Mouse (Mus musculus): ENCODE data around the gene Chn2. TPM values are rescaled to one million over a fixed set of nuclear protein-coding genes. Genes with fewer than 3 reads are reported as not detected.

The Chn2 gene
- total RNA-seq, 2 experiments from 2014 or later, result 10.7 to 11.1 TPM

DNA sequence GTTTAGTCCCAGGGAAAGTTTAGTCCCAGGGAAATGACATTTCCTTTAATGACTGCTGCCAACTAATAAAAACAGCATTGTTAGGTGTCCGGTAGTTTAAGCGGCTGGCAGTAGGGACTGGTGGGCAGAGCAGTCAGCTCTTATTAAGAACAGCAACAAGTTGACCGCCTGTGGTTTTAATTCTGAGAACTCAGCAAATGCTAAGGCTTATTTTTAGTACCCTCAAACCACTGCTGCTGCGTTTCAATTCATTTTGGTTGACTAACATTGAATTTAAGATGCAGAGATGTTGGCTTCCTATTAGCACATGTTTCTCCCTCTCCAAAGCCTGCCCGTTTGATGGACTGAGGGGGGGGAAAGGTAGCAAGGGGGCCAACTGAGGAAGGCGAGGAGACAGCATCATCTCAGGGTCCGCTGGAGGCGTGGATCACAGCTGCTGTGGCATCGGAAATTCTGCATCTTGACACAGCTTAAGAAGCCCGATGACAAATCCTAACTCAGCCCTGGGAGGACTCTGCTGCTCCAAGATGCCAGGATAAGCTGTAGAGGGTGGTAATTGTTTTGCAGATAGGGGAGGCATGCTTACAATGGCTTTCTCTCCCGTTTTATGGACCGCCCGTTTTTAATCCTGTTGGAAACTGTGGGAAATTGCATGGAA lies 2.2 kb downstream of the Chn2 start:
- no peak for DNase-seq (ENCODE audit: low spot score in 2 of 2)

- DNase-seq (ENCODE audit: low spot score in 2 of 2), result no peak
Observed at GRCm38 (mm10) chr6:54042142-54042541, 2.8 kb downstream of the Chn2 start.

GRCm38 (mm10) chr6:54043536-54043935 lies 4.2 kb downstream of the Chn2 start:
- no peak for DNase-seq (ENCODE audit: low spot score in 2 of 2)

DNA sequence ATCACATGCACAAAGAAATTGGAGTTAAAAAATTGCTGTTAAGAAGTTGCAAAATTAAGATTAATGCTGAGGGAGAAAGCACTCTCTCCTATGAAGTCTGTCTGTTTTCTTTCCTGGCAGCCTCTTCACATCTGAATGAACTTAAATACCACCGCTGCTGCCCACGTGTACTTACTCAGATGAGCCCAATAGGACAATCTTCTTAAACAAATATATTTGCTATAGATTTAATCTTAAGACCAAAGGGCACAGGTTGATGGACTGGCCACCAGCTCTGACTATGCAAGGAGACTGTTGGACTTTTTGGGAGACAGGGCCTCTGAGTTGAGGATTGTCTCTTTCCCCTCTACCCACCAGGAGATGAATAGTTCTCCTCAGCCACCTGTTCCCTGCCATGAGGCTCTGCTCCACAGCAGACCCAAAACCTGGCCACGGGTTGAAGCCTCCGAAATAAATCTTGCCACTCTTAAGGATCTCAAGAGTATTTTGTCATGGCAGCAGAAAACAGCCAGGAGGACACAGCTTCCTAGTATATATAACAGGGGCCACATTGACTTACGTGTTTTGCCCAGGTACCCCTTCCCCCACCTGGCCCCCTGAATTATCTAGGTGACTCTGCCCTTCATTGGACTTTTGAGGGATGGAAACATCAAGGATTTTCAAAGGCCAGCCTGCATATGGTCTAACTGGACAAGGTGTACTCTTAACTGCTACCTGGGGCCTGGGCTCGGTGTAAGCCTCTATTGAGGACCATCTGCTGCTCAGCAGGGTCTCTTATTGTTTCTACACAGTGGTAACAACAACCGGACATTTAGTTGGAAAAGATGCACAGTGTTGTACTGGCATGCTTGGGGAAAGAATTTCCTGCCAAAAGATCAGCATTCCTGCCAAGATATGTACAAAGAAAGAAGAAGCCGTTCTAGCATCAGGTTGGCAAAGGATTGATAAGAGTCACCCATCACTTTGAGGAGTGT lies 6.7 kb downstream of the Chn2 start:
- DNase-seq (ENCODE audit: low spot score in 2 of 2), result no peak

- no peak for DNase-seq (ENCODE audit: low spot score in 2 of 2)
Observed at GRCm38 (mm10) chr6:54046884-54047747, 7.8 kb downstream of the Chn2 start.

- no peak for DNase-seq (ENCODE audit: low spot score in 2 of 2)
Observed at GRCm38 (mm10) chr6:54048768-54049167, 9.4 kb downstream of the Chn2 start.

GRCm38 (mm10) chr6:54051173-54051572 lies 11.8 kb downstream of the Chn2 start:
- DNase-seq (ENCODE audit: low spot score in 2 of 2), result no peak

GRCm38 (mm10) chr6:54052124-54052523 lies 12.8 kb downstream of the Chn2 start:
- DNase-seq (ENCODE audit: low spot score in 2 of 2), result no peak

GRCm38 (mm10) chr6:54052666-54053065 lies 13.3 kb downstream of the Chn2 start:
- no peak for DNase-seq (ENCODE audit: low spot score in 2 of 2)

GRCm38 (mm10) chr6:54053316-54053715 lies 14.0 kb downstream of the Chn2 start:
- no peak for DNase-seq (ENCODE audit: low spot score in 2 of 2)

- no peak for DNase-seq (ENCODE audit: low spot score in 2 of 2)
Observed at GRCm38 (mm10) chr6:54055387-54055786, 16.0 kb downstream of the Chn2 start.

DNA sequence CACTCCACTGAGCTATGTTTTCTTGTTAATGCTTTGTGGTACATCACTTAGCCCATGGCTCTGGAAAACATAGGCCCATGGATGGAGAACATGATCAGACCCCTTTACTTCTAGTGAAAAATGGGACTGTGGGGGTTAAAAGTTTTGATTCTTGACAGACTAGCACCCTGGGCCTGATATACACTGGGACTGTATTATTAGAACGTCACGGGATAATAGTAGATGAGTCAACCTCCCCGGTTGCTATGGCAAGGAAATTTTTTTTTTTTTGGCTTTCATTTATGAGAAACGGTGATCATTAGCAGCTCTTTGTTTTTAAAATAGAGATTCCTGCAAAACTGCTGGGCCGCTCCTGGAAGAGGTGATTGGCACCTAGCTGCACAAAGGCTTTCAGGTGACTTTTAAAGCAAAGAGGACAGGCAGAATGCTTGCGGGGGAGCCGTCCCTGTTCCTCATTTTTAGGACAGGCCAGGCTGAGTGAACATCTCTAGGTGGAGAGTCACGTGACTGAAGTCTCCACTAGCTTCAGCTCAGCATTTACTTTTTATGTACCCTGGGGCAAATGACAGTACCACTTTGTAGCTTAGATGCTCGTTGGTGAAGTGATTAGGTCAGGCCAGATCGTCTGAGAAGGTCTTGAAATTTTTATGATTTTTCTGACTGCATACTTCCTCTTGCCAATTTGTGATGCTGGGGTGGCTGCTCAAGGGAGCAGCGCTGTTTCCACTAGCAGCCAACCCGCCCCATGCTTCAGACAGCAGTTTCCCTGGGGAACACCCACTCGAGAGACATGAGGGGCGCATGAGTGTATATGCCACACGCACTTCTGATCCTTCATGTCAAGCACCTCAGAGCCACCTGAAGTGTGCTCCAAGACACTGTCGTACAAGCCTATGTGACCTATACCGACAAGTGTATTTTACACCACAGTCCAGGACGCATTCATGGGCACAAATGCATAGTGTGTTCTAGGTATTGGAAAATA lies 17.5 kb downstream of the Chn2 start:
- no peak for DNase-seq (ENCODE audit: low spot score in 2 of 2)

- no peak for DNase-seq (ENCODE audit: low spot score in 2 of 2)
Observed at GRCm38 (mm10) chr6:54057661-54058060, 18.3 kb downstream of the Chn2 start.

GRCm38 (mm10) chr6:54058837-54059236 lies 19.5 kb downstream of the Chn2 start:
- DNase-seq (ENCODE audit: low spot score in 2 of 2), result no peak

DNA sequence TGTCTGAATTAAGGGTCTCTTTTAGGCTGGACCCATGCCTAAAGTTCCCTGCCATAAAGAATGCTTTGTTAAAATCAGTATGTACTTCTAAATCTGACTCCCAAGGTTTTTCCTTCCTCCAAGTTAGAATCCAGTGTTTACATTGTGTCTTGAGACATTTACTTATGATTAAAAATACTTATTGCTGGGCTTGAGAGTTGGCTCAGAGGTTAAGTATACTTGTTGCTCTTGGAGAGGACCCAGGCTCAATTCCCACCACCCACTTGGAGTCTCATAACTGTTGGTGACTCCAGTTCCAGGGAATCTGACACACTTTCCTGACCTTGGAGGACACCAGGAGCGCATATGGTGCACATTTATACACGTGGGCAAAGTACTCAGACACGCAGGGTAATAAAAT lies 20.9 kb downstream of the Chn2 start:
- no peak for DNase-seq (ENCODE audit: low spot score in 2 of 2)

- DNase-seq (ENCODE audit: low spot score in 2 of 2), result no peak
Observed at GRCm38 (mm10) chr6:54061375-54061774, 22.0 kb downstream of the Chn2 start.

- no peak for DNase-seq (ENCODE audit: low spot score in 2 of 2)
Observed at GRCm38 (mm10) chr6:54063878-54064277, 24.5 kb downstream of the Chn2 start.

DNA sequence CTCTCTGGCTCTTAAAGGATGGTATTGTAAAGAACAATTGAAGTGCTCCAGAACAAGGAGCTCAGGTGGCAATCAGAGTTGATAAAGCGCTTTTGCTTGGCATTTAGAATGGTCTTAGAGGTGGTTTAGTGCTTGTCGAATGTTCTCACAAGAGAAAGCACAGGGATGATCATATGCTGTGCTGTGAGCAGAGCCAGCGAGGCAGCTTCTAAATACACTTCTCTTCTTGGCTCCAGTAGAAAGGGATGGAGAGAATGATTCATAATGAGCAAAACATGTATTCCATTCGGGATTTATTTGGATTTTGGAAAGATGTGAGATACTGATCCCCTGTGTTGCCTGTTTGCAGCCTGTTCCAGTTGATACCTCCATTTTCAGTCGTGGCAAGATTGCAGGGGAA lies 28.0 kb downstream of the Chn2 start:
- DNase-seq (ENCODE audit: low spot score in 2 of 2), result no peak

GRCm38 (mm10) chr6:54068882-54069281 lies 29.5 kb downstream of the Chn2 start:
- DNase-seq (ENCODE audit: low spot score in 2 of 2), result no peak

DNA sequence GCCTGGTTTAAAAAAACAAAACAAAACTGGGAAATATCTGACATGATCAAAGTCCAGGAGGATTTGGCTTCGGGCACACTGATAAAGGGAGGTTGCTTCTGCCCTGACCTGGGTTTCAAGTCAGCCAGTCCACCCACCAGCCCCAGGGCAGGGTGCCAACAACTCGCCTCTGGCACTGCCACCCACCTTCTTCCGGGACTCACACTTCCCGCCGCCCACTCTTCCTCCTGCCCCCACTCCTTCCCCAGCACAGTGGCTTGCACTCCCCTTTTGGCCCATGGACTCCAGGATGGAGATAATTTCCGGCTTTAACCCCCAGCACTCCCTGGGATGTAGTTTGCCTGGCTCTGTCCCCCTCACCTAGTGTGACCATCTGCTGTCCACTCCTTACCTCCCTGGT lies 31.4 kb downstream of the Chn2 start:
- no peak for DNase-seq (ENCODE audit: low spot score in 2 of 2)
